Mouse (Mus musculus): Measurements from ENCODE around the gene Cts7. TPM values are rescaled to one million over a fixed set of nuclear protein-coding genes. Genes with fewer than 3 reads are reported as not detected.

Gene Cts7
- not detected in 2 replicates for total RNA-seq (2014; fragmentation: Nextera tagmentation)
- total RNA-seq (2017), result not detected in 2 replicates
- not detected in 2 replicates for polyA plus RNA-seq (2012)

- no peaks in the 10 kb centered on the region for H3K36me3 ChIP-seq (replicated peaks)
- DNase-seq (ENCODE audit: low spot score), result no peak
- no peak; the same call in 1 of the 2 replicates for ATAC-seq (ENCODE audit: extremely low read depth, insufficient number of reproducible peaks, low FRiP score, poor library complexity, severe bottlenecking)
- H3K27me3 ChIP-seq (ENCODE audit: insufficient read depth, low read length), result no peaks in the 10 kb centered on the region
- H3K4me1 ChIP-seq (ENCODE audit: insufficient read depth, low read depth, low read length), result no peaks in the 10 kb centered on the region
- 0 out of 2 replicates have a peak, but pooled peaks cover 4% of the 10 kb centered on the region for H3K9me3 ChIP-seq (replicated peaks)
- TF ChIP-seq GATA2 (IDR thresholded peaks at IDR 0.05; ENCODE audit: borderline replicate concordance, low read depth, low read length) (no peak), POLR2AphosphoS5 (IDR thresholded peaks at IDR 0.05; ENCODE audit: insufficient replicate concordance, low read depth, low read length) (no peak), CTCF (IDR thresholded peaks at IDR 0.05; ENCODE audit: low read depth, low read length) (no peak), GATA1 (IDR thresholded peaks at IDR 0.05; ENCODE audit: borderline replicate concordance, low read length) (no peak), TAL1 (conservative IDR thresholded peaks at IDR 0.05; ENCODE audit: low read depth, low read length) (no peak)
- H3K4me3 ChIP-seq (ENCODE audit: low read depth, low read length), result no peak within 1 kb of the TSS
These were observed at the start of gene Cts7 for GRCm38 (mm10) chr13:61358097-61358496. Cts7 (minus strand) TSS chr13:61358197.

Other genes with a start within 250 kb of the Cts7 start
- gene Ctsr, start 193.9 kb downstream of the Cts7 start, total RNA-seq (2014; fragmentation: Nextera tagmentation), result not detected in 2 replicates
- not detected in 2 replicates for gene Ctsr, start 193.9 kb downstream of the Cts7 start, total RNA-seq (2017)
- gene Ctsr, start 193.9 kb downstream of the Cts7 start, polyA plus RNA-seq (2012), result not detected in 2 replicates
- gene Cts6, start 154.8 kb downstream of the Cts7 start, total RNA-seq (2014; fragmentation: Nextera tagmentation), result not detected in 2 replicates
- gene Cts6, start 154.8 kb downstream of the Cts7 start, total RNA-seq (2017), result not detected in 2 replicates
- gene Cts6, start 154.8 kb downstream of the Cts7 start, polyA plus RNA-seq (2012), result not detected in 2 replicates
- gene Cts8, start 102.8 kb downstream of the Cts7 start, total RNA-seq (2014; fragmentation: Nextera tagmentation), result not detected in 2 replicates
- gene Cts8, start 102.8 kb downstream of the Cts7 start, total RNA-seq (2017), result not detected in 2 replicates
- gene Cts8, start 102.8 kb downstream of the Cts7 start, polyA plus RNA-seq (2012), result not detected in 2 replicates
- gene Gm49398, start 69.4 kb downstream of the Cts7 start, total RNA-seq (2014; fragmentation: Nextera tagmentation), result not detected in 2 replicates
- gene Gm49398, start 69.4 kb downstream of the Cts7 start, total RNA-seq (2017), result not detected in 2 replicates
- not detected in 2 replicates for gene Gm49398, start 69.4 kb downstream of the Cts7 start, polyA plus RNA-seq (2012)
- not detected in 2 replicates for gene Ctsm, start 183.6 kb upstream of the Cts7 start, total RNA-seq (2014; fragmentation: Nextera tagmentation)
- gene Ctsm, start 183.6 kb upstream of the Cts7 start, total RNA-seq (2017), result not detected in 2 replicates
- gene Ctsm, start 183.6 kb upstream of the Cts7 start, polyA plus RNA-seq (2012), result not detected in 2 replicates
- not detected in 2 replicates for gene Gm49352, start 210.0 kb upstream of the Cts7 start, total RNA-seq (2014; fragmentation: Nextera tagmentation)
- not detected in 2 replicates for gene Gm49352, start 210.0 kb upstream of the Cts7 start, total RNA-seq (2017)
- gene Gm49352, start 210.0 kb upstream of the Cts7 start, polyA plus RNA-seq (2012), result not detected in 2 replicates
- gene Cts3, start 211.9 kb upstream of the Cts7 start, total RNA-seq (2014; fragmentation: Nextera tagmentation), result not detected in 2 replicates
- 0.17 TPM in 1 of 2 replicates, not detected in the other for gene Cts3, start 211.9 kb upstream of the Cts7 start, total RNA-seq (2017)
- not detected in 2 replicates for gene Cts3, start 211.9 kb upstream of the Cts7 start, polyA plus RNA-seq (2012)

All from G1E (cell line).